Comparison of ENCODE assay signal across 8 mouse cellular contexts in genomic region chr9:88221276-88221675, GRCm38 (mm10).
"Had no signal": no experiment of that assay in that cellular context is flagged by ENCODE, and none has a peak within 500 bp of the region (broad histone marks: within the 10 kb centered on the region; RNA-seq: fewer than 3 reads in every experiment).

No protein-coding gene starts in this region.

- H3K4me2 ChIP-seq: lung, embryonic 14.5 days; neural tube, embryonic 13.5 days; neural tube, embryonic 15.5 days; stomach, embryonic 15.5 days had no signal

- H3K4me3 ChIP-seq: midbrain, embryonic 10.5 days; myocyte; neural tube, embryonic 13.5 days; neural tube, embryonic 15.5 days; stomach, embryonic 15.5 days had no signal

- H3K27me3 ChIP-seq: neural tube, embryonic 13.5 days; neural tube, embryonic 15.5 days; stomach, embryonic 15.5 days had no signal

- H3K27ac ChIP-seq: liver, embryonic 14.5 days; midbrain, embryonic 10.5 days; neural tube, embryonic 13.5 days; neural tube, embryonic 15.5 days; stomach, embryonic 15.5 days; stomach, postnatal 0 days had no signal

- H3K4me1 ChIP-seq: neural tube, embryonic 13.5 days; neural tube, embryonic 15.5 days; stomach, embryonic 15.5 days had no signal

- H3K36me3 ChIP-seq: midbrain, embryonic 10.5 days; neural tube, embryonic 13.5 days; neural tube, embryonic 15.5 days; stomach, embryonic 15.5 days had no signal

- H3K9ac ChIP-seq: liver, embryonic 14.5 days; lung, embryonic 14.5 days; neural tube, embryonic 13.5 days; neural tube, embryonic 15.5 days; stomach, embryonic 15.5 days had no signal

- H3K9me3 ChIP-seq: midbrain, embryonic 10.5 days; neural tube, embryonic 13.5 days; neural tube, embryonic 15.5 days; stomach, embryonic 15.5 days had no signal
